Mouse (Mus musculus): ENCODE data around the gene Arrdc2. TPM values are rescaled to one million over a fixed set of nuclear protein-coding genes. Genes with fewer than 3 reads are reported as not detected.
A peak's percentile ranks its signal among the peaks of the same experiment; 100 is the strongest.

Gene Arrdc2
- total RNA-seq, 2 experiments from 2014 or later = 11.2 to 13.8 TPM

DNA sequence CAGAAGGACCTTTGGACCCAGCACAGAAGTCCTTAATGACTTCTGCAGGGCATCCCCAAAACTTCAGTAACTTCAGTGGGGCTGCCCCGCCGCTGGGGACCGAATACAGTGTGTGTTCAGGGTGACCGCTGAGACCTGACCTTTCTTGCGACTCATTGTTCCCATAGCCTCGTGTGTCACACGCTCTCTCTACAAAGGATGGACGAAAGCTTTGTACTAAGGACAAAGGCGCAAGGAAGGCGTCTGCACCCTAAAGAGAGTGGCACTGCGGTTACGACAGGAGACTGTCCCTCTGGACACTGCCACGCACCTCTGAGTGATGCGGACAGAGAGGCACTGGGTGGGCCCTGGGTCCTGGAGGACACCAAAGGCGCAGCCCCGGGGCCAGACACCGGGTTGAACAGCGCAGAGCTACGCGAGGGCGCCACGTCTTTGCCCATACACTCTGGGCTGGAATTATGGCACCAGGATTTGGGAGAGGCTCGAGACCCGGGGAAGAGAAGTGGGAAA, 25.2 kb upstream of the Arrdc2 start:
- DNase-seq = peak; percentile 44

DNA sequence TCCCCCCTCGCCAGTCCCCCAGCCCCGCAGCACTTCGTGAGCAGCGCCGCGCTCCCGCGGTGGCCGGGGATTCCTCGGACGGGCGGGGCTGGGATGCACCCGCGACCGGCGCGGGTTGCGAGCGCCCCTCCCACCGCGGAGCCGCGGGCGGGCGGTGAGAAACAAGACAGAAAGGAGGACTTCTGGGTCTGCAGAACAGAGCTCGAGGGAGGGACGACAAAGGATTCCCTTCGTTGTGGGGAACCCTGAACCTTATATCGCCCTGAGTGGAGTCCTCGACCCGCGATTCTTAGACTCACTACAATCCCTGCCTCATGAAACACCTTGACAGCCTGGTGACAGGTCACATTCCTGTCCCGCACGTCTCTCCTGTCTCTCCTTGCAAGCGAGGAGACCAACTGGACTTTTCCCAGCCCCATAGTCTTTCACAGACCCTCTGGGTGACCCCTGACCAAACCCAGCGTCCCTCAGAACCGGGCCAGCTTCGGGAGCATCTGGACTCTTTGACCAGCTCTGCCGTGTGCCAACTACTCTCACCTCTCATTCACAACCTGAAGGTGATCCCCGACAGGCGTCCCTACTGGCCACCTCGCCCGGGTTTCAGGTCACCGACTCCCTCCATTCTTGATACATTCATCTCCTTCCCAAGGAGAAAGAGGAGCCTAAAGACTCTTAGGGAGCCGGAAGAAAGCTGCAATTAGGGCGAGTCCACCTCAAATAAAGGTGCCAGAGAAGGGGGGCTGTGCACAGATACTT, 24.6 kb upstream of the Arrdc2 start:
- DNase-seq = peak; percentile 39

DNA sequence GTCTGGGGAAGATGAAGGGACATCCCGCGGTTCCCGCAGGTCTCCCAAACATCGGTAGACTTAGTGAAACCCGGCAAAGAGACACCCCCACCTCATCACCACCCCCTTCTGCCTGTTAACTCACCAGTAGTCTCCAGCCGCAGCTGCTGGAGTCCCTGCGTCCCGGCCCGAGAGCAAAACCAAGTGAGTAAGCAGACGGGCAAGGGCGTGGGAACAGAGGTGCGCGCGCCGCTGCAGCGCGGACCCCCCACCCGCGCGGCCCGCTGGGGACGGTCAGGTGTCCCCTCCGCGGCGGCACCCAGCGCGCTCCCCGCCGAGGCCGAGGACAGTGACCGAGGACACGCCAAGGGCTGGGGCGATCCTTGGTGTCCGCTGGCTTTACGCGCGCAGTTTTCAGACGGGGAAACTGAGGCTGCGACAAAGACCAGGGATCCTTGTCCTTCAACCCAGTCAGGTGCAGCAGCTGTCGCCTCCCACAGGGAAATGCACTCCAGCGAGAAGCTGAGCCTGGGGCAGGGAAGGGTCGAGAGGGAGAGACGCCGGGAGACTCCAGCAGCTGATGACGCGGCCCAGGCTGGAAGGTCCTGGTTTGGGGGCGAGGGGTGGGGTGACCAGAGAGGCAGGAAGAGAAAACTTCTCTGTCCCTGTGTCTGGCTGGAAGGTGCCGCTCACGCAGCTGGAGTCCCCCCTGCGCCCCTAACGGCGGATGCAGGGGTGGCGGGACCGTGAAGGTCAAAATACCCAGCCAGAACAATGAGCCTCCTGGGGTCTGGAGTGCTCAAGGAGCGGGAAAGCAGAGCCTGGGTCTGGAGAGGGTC, 23.5 kb upstream of the Arrdc2 start, which contains the start of gene Kcnn1:
Kcnn1 (minus strand) TSS at position 435 of the 818 bp plus-strand sequence.
- no peak for DNase-seq

DNA sequence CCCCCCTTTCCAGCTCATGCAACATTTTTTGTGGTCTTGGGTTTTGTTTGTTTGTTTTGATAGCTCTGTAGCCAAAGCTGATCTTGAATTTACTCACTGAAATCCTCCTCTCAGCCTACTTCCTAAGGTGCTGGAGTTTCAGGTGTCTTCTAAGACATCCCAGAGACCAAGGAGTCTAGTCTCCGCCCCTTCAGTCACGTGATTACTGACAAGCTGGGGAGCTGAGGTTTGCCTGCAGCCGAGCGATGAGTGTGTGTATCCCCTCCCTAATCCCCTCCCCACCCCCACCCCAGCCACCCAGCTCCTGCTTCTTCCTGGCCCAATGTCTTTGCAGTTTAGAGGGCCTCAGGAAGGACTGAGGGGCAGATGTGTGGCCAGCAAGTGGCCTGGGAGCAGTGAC, 18.0 kb upstream of the Arrdc2 start:
- DNase-seq = no peak

DNA sequence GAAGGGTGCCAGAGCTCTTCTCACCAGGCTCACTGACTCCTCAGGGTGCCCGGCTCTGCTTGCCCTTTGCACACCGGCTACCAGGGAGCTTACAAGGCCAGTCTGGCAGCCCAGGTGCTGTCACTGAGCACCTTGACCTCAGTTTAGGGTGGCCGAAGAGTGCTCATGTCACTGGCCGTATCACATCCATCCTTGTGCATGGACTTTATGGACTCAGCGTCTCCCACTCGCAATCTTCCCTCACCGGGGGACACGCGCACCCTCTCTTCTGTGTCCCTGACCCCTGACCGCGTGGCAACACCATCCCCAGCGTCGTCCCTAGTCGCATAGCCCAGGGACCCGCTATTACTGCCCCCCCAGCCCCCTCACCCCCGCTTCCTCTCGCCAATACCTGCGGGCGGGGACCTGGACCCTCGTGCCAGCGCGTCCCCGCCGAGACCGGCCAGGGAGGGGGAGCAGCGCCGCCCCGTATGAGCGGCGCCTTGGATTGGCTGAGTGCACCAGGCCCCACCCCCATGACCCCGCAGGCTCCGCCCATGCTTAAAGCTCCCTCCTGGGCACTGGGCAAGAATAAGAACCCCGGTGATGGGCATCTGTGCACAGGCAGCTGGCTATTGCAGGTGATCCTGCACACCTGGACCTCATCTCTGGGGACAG, 17.1 kb upstream of the Arrdc2 start:
- DNase-seq = peak; percentile 88

DNA sequence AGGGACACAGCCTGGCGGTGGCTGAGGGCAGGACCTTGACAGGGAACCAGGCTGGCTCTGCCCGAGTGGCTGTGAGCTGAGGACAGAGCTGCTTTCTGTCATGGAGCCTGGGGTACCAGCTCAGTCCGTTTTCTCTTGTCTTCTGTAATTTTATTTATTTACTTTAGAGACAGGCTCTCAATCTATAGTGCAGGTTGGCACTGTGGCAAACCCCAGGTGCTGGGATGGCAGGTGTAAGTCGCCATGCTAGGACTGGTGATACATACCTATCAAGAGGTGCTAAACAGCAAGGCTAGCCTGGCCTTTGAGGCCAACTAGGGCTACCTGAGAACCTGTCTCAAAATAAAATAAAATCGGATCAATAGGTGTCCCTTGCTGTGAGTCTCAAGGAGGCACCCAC, 16.5 kb upstream of the Arrdc2 start:
- no peak for DNase-seq

DNA sequence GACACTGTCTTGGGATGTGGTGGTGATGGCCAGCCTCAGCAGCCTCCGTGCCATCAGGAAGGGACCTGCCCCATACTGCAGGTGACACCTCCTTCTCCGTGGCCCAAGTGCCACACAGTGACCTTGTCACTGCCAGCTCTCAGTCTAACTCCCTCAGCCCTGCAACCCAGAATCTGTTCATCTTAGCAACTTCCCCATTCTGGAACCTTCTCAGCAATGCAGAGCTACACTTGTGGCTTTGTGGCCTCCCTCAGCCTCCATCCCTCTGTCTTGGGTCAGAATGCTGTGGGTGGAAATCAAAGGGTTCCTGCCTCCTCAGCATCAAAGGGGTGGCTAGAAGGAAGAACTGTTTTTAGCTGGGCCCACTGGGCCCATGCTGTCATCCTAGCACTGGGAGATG, 14.3 kb upstream of the Arrdc2 start:
- DNase-seq = no peak

DNA sequence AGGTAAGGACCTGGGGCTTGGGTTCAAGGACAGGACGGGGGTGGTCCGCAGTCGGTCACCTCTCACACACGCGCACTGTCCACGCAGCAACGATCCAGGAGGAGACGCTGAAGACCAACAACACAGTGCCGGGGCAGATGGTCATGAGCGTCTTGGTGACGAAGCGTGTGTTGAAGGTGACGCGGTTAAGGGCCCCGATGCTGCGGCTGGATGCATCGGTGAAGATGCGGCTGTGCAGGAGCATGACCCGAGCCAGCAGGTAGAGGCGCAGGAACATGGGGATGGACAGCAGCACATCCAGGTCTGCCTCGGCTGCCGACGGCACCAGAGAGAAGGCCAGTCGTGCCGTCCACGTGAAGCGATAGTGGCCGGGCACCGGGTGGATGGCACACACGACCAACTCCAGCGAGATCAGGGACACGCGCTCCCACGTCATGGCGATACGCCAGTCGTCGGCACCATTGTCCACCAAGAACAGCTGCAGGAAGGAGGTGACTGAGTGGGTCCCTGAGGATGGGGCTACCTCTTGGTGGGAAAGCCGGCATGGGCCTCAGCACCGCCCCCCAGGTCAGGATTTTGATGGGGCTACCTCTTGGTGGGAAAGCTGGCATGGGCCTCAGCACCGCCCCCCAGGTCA, 13.2 kb upstream of the Arrdc2 start:
- DNase-seq = no peak

DNA sequence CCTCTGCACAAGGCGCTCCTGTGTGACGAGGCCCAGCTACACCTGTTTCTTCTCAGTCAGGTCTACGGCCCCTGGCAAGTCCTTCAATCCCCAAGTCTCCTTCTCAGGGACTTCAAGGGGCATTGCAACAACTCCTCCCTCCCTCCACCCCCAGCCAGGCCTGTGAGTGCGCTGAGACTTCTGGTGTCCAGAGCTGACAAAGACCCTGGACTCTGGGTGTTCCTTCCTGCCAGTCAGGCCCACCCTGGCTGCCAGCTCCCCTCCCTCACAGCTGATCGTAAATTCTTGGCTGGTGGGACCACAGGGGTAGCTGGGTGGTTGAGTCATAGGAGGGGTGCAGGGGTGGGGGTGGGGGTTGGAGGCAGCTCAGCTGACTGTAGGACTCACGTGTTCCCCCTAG, 12.3 kb upstream of the Arrdc2 start:
- DNase-seq = no peak

DNA sequence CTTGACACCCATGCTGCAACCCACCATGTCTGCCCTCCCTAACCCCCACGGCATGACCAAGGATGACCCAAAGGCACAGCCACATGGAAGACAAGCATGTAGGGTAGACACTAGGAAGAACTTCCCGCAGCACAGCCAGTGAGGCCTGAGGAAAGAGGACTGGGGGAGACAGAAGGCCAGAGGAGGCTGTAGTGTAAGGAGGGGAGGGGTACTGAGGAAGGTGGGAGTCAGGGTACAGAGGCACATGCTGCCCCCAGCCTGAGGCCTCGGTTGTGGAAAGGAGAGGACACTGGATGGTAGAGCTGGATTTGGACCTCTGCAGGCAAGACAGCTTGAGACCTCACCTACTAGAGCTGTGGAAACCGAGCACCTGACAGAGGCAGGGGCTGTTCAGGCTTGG, 11.4 kb upstream of the Arrdc2 start:
- DNase-seq = no peak

DNA sequence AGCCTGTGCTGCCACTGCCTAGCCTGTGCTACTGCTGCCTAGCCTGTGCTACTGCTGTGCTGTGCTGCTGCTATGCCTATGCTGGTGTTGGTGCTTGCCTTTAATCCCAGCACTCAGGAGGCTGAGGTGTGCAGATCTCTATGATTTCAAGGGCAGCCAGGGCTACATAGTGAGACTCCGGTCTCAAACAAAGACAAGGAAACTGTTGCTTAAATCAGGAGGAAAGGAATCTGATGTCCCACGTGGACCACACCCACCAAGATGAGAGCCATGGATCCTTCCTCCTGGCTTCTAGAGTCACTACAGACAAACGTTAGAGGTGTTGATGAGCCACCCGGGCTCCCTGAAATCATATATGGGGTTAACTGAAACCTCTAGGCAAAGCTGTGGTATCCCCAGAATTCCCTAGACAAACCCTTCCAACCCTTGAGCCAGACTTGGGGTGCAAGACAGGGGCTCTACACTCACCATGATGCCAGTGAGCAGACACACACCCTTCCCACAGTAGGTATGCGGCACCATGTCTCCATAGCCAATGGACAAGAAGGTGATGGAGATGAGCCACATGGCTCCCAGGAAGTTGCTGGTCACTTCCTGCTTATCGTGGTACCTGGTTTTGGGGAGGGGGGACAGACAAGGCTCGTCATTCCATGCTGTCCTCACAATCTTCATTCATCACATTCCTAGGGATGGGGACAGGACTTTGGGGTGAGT, 10.8 kb upstream of the Arrdc2 start:
- DNase-seq = no peak

DNA sequence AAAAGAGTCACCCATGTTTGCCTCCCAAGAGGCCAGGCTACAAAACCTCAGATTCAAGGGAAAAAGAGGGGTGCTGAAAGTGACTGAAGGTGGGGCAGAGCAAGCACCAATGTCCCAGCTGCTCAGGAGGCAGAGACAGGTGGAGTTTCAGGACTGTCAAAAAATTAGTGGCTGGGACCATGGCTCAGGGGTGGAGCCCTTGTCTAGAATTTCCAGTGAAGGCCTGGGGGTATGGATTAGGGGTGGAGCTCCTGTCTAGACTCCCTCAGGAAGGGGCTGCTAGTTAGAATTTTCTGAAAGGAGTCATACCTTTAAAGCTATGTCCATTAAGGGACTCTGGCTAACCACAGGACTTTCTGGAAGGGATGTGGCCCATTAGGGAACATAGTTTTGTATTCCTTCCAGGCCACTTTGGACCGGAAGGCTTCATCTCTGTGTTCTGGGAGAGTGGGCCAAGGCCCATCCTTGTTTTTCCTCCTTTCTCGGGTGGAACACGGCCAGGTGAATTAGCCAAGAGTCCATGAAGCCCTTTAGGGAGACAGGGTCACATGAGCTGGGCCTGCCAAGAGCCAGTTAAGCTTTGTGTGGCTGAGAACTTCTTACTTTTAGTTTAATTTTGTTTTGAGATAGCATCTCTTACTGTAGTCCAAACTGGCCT, 9.9 kb upstream of the Arrdc2 start:
- DNase-seq = peak; percentile 65

DNA sequence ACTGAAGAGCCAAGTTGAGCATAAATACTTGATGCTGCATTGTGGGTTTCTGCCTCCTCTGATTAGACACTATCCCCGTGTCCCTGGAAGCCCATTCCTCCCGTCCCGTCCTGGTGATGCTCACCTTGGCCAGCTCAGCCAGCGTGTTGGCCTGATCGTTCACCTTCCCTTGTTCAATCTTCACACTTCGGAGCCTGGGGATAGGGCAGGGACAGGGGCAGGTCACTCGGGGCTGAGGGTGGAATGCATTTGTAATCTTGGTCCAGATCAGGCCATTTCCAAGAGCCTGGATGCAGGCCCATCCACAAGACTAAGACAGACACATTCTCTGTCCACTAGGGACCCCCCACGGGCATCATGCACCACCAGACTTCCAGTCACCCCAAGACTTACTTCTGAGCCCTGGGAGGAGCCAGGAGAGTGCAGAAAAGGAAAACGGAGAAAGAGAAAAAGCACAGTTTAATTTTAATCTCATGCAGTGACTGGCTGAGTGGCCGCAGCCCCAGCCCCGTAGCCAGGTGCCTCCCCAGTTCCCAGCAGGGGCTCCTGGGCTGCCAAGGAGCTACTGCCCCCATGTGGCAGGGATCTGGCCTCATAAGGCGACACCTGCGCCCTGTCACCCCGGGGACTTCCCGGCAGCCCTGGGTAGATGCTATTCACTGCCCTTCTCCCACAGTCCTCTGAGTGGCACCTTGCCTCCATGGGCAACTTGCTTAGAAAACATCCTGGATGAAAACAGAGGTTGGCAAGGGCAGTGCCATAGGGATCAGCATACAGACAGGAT, 7.0 kb upstream of the Arrdc2 start:
- no peak for DNase-seq

DNA sequence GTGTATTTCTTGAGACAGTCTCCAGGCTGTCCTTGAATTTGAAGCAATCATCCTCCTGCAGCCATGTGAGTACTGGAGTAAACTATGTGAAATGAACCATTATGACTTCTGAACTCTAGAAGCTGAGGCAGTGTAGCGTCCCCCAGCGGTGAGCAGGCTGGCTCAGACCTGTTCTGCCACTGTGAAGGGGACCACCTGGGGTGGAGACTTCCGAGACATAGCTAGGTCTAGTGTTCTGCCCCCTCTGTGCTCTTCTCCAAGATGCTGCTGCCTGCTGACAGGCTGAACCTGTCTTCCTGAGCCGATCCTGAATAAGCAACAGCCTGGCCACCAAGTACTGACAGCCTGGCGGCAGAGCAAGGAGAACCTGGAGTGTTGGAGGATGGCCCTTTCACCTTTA, 5.6 kb upstream of the Arrdc2 start:
- DNase-seq = no peak

DNA sequence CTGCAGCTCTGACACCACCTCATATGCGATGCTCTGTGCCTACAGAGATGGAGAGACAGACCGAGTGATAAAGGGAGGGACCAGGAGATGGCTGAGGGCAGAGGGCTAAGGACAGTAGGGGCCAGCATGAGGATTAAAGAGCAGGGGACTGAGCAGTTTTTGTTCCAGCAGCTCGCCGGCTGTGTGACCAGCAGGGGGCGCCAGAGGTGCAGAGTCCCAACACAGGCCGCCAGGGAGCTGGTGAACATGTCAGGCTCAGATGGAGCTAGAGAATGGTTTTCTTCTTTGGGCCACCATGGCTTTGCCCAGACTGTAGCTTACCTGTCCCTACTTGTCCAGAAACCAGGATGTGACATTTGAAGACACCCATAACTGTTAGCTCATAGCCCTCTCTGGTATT, 5.0 kb upstream of the Arrdc2 start:
- peak; percentile 96 for DNase-seq

DNA sequence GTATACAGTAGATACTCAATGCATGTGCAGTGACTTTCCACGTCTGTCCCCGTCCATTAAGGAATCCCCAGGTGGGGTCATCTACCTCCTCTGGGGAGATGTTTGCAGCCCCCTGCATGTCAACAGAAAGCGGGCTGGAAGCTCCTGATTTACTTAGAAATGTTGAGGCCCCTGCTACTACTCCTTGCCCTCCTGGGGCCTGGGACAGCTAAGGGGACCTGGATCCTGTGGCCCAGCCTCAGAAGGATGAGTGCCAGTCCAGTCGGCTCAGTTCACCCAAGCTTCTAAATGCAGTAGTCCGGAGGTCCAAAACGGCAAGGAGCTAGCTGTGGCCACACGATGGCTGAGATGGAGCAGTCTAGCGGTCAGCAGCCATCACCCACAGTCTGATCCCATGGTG, 4.4 kb upstream of the Arrdc2 start:
- no peak for DNase-seq

DNA sequence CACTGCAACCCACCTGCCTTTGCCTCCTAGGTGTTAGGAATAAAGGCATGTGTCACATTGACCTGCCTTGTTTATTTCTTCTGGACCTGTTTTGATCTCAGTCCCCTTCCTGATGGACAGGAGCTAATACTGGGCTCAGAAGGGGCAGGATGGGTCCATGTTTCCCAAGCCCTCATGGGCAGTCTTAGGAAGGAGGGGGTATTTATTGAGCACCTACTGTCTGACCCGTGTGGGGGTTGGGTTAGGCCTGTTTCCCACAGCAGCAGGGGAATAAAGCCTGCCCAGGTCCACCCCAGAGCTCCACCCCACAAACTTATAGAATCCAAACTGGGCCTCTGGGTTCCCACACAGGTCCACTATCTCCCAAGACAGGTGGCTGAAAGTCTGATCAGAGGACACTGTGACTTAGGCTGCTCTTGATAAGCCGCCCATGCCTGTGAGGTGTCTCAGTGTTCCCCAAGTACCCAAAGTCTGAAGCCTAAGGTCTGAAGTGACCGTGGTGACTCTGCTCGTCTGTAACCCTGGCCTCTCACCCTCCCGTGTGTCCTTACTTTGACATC, 3.8 kb upstream of the Arrdc2 start:
- no peak for DNase-seq

DNA sequence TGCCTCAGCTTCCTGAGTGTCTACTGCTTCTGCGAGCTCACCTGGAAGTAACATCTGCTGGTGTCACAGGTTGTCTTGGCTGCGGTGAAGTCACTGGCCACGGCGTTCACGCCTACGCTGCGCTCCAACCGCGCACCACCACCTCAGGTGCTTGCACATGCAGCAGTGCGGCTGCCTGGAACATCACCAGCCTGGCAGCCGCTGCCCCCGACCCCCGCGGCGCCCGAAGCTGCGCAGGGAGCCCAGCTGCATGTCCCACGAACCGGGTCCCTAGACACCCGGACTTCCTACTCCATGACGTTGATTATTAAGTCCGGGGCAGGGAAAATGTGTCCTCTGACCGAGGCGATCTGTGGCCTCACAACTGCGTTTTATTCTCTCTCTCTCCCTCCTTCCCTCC, 3.0 kb upstream of the Arrdc2 start:
- DNase-seq = no peak

DNA sequence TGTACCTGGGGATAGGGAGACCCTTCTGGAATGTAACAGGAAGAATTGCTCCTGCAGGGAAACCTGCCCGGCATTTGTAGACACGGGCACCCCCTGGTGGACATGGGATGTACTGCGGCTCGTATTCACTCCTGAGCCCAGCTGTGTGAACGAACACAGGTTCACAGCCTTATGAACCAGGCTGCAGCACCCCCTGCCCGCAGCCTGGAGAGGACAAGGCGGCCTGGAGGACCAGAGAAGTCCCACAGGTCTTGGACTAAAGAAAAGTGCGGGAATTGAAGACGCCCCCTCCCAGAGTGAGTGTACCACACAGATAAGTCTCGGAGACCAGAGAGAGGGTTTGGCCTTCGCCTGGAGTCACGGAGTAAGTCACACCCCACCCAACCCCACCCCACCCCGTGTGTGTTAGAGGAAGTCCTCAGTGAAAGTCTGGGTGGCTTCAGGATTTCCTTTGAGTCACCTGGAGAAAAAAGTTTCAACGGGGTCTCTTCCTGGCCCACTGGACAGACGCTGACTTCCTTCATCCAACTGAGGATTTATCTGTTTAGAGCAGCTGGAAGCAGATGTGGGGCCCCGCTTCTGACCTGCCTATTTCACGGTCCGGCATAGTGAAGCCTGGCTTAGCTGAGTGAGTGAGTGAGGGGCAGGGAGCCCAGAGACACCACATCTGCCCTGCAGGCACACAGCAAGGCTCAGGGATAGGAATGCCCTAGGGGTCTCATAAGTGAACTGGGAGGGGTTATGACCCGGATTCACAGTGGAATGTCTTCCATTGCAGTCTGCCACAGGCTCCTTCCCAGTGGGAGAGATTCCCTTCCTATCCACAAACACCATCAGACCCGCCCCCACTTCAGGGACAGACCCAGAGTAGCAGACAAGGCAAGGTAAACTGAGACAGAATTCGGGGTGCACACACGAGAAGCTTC, 1.9 kb upstream of the Arrdc2 start:
- DNase-seq = peak; percentile 95

Measured in adrenal gland, postnatal 10 days (tissue).